Mouse (Mus musculus): Measurements from ENCODE around the gene Gpr135. TPM values are rescaled to one million over a fixed set of nuclear protein-coding genes. Genes with fewer than 3 reads are reported as not detected.
"Not testable (repeated sequence)": the region's sequence is repeated elsewhere in the genome, so short reads cannot be mapped to it uniquely, and the experiment has no call there.

Gene Gpr135
- polyA plus RNA-seq, 1 experiment from 2014 or later = 7.8 TPM

- no peaks in the 10 kb centered on the region for H3K36me3 ChIP-seq (ENCODE audit: control insufficient read depth, insufficient read depth, low read length)
- 5% methylated on average over 40 of the region's 40 CpGs for WGBS
- peak; percentile 84 for ATAC-seq
- peak overlapping the region; percentile 68 for H3K4me3 ChIP-seq (ENCODE audit: low read length)
- no peaks in the 10 kb centered on the region for H3K27me3 ChIP-seq (replicated peaks; ENCODE audit: control insufficient read depth, insufficient read depth, low read length)
- H3K4me1 ChIP-seq (ENCODE audit: control insufficient read depth, insufficient read depth, low read depth, low read length) = no peaks in the 10 kb centered on the region
- no peaks in the 10 kb centered on the region for H3K9me3 ChIP-seq (ENCODE audit: control insufficient read depth, low read length)
- peak overlapping the region; percentile 80 for H3K9ac ChIP-seq (ENCODE audit: low read depth, low read length)
- peak overlapping the region; percentile 87 for H3K27ac ChIP-seq (ENCODE audit: low read depth, low read length)
- H3K4me2 ChIP-seq (ENCODE audit: low read length) = peak overlapping the region; percentile 91
Observed at GRCm38 (mm10) chr12:72069626-72070326, 1.1 kb downstream of the Gpr135 start.

GRCm38 (mm10) chr12:72057780-72058179, 13.1 kb downstream of the Gpr135 start:
- no peak overlapping the region for H3K27ac ChIP-seq (ENCODE audit: low read depth, low read length)
- WGBS = 96% methylated on average over 1 of the region's 1 CpGs
- no peak for ATAC-seq

GRCm38 (mm10) chr12:72053851-72054250, 17.1 kb downstream of the Gpr135 start:
- H3K27me3 ChIP-seq (replicated peaks; ENCODE audit: control insufficient read depth, insufficient read depth, low read length) = no peaks in the 10 kb centered on the region
- no peak overlapping the region for H3K4me2 ChIP-seq (ENCODE audit: low read length)
- H3K4me3 ChIP-seq (ENCODE audit: low read length) = no peak overlapping the region
- H3K27ac ChIP-seq (ENCODE audit: low read depth, low read length) = no peak overlapping the region
- no peak overlapping the region for H3K9ac ChIP-seq (ENCODE audit: low read depth, low read length)
- 47% methylated on average over 6 of the region's 6 CpGs for WGBS
- H3K9me3 ChIP-seq (ENCODE audit: control insufficient read depth, low read length) = peaks cover 11% of the 10 kb centered on the region; the same call in 1 of the 2 replicates
- no peak for ATAC-seq
- H3K4me1 ChIP-seq (ENCODE audit: control insufficient read depth, insufficient read depth, low read depth, low read length) = no peaks in the 10 kb centered on the region
- no peaks in the 10 kb centered on the region for H3K36me3 ChIP-seq (ENCODE audit: control insufficient read depth, insufficient read depth, low read length)

More at GRCm38 (mm10) chr12:72057780-72058179, 13.1 kb downstream of the Gpr135 start:
- Histone ChIP-seq H3K9ac (ENCODE audit: low read depth, low read length) (no peak overlapping the region), H3K27me3 (replicated peaks; ENCODE audit: control insufficient read depth, insufficient read depth, low read length) (no peaks in the 10 kb centered on the region), H3K4me2 (ENCODE audit: low read length) (no peak overlapping the region), H3K9me3 (ENCODE audit: control insufficient read depth, low read length) (no peaks in the 10 kb centered on the region), H3K4me3 (ENCODE audit: low read length) (no peak overlapping the region), H3K36me3 (ENCODE audit: control insufficient read depth, insufficient read depth, low read length) (no peaks in the 10 kb centered on the region), H3K4me1 (ENCODE audit: control insufficient read depth, insufficient read depth, low read depth, low read length) (no peaks in the 10 kb centered on the region)

GRCm38 (mm10) chr12:72053303-72053702, 17.6 kb downstream of the Gpr135 start:
- peaks cover 11% of the 10 kb centered on the region; the same call in 1 of the 2 replicates for H3K9me3 ChIP-seq (ENCODE audit: control insufficient read depth, low read length)

GRCm38 (mm10) chr12:72052571-72052970, 18.4 kb downstream of the Gpr135 start:
- Histone ChIP-seq H3K4me3 (ENCODE audit: low read length) (no peak overlapping the region), H3K4me2 (ENCODE audit: low read length) (no peak overlapping the region), H3K27ac (ENCODE audit: low read depth, low read length) (no peak overlapping the region), H3K9ac (ENCODE audit: low read depth, low read length) (no peak overlapping the region), H3K27me3 (replicated peaks; ENCODE audit: control insufficient read depth, insufficient read depth, low read length) (no peaks in the 10 kb centered on the region), H3K36me3 (ENCODE audit: control insufficient read depth, insufficient read depth, low read length) (no peaks in the 10 kb centered on the region), H3K4me1 (ENCODE audit: control insufficient read depth, insufficient read depth, low read depth, low read length) (no peaks in the 10 kb centered on the region), H3K9me3 (ENCODE audit: control insufficient read depth, low read length) (peaks cover 11% of the 10 kb centered on the region; the same call in 1 of the 2 replicates)
- ATAC-seq = no peak
- WGBS = 76% methylated on average over 6 of the region's 6 CpGs

More at GRCm38 (mm10) chr12:72053303-72053702, 17.6 kb downstream of the Gpr135 start:
- ATAC-seq = no peak
- H3K27ac ChIP-seq (ENCODE audit: low read depth, low read length) = no peak overlapping the region
- H3K36me3 ChIP-seq (ENCODE audit: control insufficient read depth, insufficient read depth, low read length) = no peaks in the 10 kb centered on the region
- 42% methylated on average over 6 of the region's 6 CpGs for WGBS
- no peaks in the 10 kb centered on the region for H3K27me3 ChIP-seq (replicated peaks; ENCODE audit: control insufficient read depth, insufficient read depth, low read length)
- H3K4me3 ChIP-seq (ENCODE audit: low read length) = no peak overlapping the region
- H3K4me1 ChIP-seq (ENCODE audit: control insufficient read depth, insufficient read depth, low read depth, low read length) = no peaks in the 10 kb centered on the region
- no peak overlapping the region for H3K4me2 ChIP-seq (ENCODE audit: low read length)
- no peak overlapping the region for H3K9ac ChIP-seq (ENCODE audit: low read depth, low read length)

- 85% methylated on average over 4 of the region's 4 CpGs for WGBS
- no peak overlapping the region for H3K9ac ChIP-seq (ENCODE audit: low read depth, low read length)
- H3K36me3 ChIP-seq (ENCODE audit: control insufficient read depth, insufficient read depth, low read length) = no peaks in the 10 kb centered on the region
- H3K27me3 ChIP-seq (replicated peaks; ENCODE audit: control insufficient read depth, insufficient read depth, low read length) = no peaks in the 10 kb centered on the region
- H3K27ac ChIP-seq (ENCODE audit: low read depth, low read length) = no peak overlapping the region
- no peak for ATAC-seq
- H3K4me1 ChIP-seq (ENCODE audit: control insufficient read depth, insufficient read depth, low read depth, low read length) = no peaks in the 10 kb centered on the region
- no peak overlapping the region for H3K4me2 ChIP-seq (ENCODE audit: low read length)
- peaks cover 11% of the 10 kb centered on the region; the same call in 1 of the 2 replicates for H3K9me3 ChIP-seq (ENCODE audit: control insufficient read depth, low read length)
- H3K4me3 ChIP-seq (ENCODE audit: low read length) = no peak overlapping the region
Observed at GRCm38 (mm10) chr12:72050821-72051220, 20.1 kb downstream of the Gpr135 start.

GRCm38 (mm10) chr12:72050156-72050555, 20.8 kb downstream of the Gpr135 start:
- not testable (repeated sequence) for H3K4me2 ChIP-seq (ENCODE audit: low read length); H3K36me3 ChIP-seq (ENCODE audit: control insufficient read depth, insufficient read depth, low read length); H3K27me3 ChIP-seq (replicated peaks; ENCODE audit: control insufficient read depth, insufficient read depth, low read length); H3K4me1 ChIP-seq (ENCODE audit: control insufficient read depth, insufficient read depth, low read depth, low read length); H3K27ac ChIP-seq (ENCODE audit: low read depth, low read length); ATAC-seq; H3K4me3 ChIP-seq (ENCODE audit: low read length); H3K9ac ChIP-seq (ENCODE audit: low read depth, low read length)
- peaks cover 11% of the 10 kb centered on the region; the same call in 1 of the 2 replicates for H3K9me3 ChIP-seq (ENCODE audit: control insufficient read depth, low read length)
- WGBS = 89% methylated on average over 5 of the region's 5 CpGs

GRCm38 (mm10) chr12:72047513-72047912, 23.4 kb downstream of the Gpr135 start:
- Histone ChIP-seq H3K4me2 (ENCODE audit: low read length) (no peak overlapping the region), H3K36me3 (ENCODE audit: control insufficient read depth, insufficient read depth, low read length) (no peaks in the 10 kb centered on the region), H3K27me3 (replicated peaks; ENCODE audit: control insufficient read depth, insufficient read depth, low read length) (no peaks in the 10 kb centered on the region), H3K9ac (ENCODE audit: low read depth, low read length) (no peak overlapping the region), H3K9me3 (ENCODE audit: control insufficient read depth, low read length) (peaks cover 11% of the 10 kb centered on the region; the same call in 1 of the 2 replicates), H3K27ac (ENCODE audit: low read depth, low read length) (no peak overlapping the region), H3K4me3 (ENCODE audit: low read length) (no peak overlapping the region), H3K4me1 (ENCODE audit: control insufficient read depth, insufficient read depth, low read depth, low read length) (no peaks in the 10 kb centered on the region)
- 8% methylated on average over 2 of the region's 2 CpGs for WGBS
- ATAC-seq = no peak

- Histone ChIP-seq H3K36me3 (ENCODE audit: control insufficient read depth, insufficient read depth, low read length) (no peaks in the 10 kb centered on the region), H3K27me3 (replicated peaks; ENCODE audit: control insufficient read depth, insufficient read depth, low read length) (no peaks in the 10 kb centered on the region), H3K9ac (ENCODE audit: low read depth, low read length) (no peak overlapping the region), H3K4me1 (ENCODE audit: control insufficient read depth, insufficient read depth, low read depth, low read length) (no peaks in the 10 kb centered on the region), H3K4me2 (ENCODE audit: low read length) (no peak overlapping the region), H3K9me3 (ENCODE audit: control insufficient read depth, low read length) (no peaks in the 10 kb centered on the region), H3K27ac (ENCODE audit: low read depth, low read length) (no peak overlapping the region), H3K4me3 (ENCODE audit: low read length) (no peak overlapping the region)
- no peak for ATAC-seq
- WGBS = 90% methylated on average over 3 of the region's 3 CpGs
Observed at GRCm38 (mm10) chr12:72041238-72041637, 29.7 kb downstream of the Gpr135 start.
